Mouse (Mus musculus) brain, adult 10 weeks (tissue): Measurements from ENCODE around the gene Tceal9. TPM values are rescaled to one million over a fixed set of nuclear protein-coding genes. Genes with fewer than 3 reads are reported as not detected.

Source experiments
- polyA plus RNA-seq: library from polyadenylated mRNA; stranded (reverse); fragments of 350-450 nt; fragmentation: Illumina TruSeq; extraction: RNeasy Lipid Tissue Mini Kit (QIAGEN cat#74804); gene quantifications from one replicate; pipeline ENCODE4 v1.2.3, GENCODE M21; 2015; ENCODE audit warnings: low read depth, low replicate concordance

Gene Tceal9
- 226 TPM for polyA plus RNA-seq

GRCm38 (mm10) chrX:136244574-136245229 is at the start of gene Tceal9:
Gene Tceal9, plus strand, starts transcription at chrX:136245079.

GRCm38 (mm10) chrX:136203664-136204066 is 41.2 kb upstream of the Tceal9 start, which contains the start of gene Tceal5:
Gene Tceal5, minus strand, starts transcription at chrX:136203876.

GRCm38 (mm10) chrX:136214729-136215677 is 29.9 kb upstream of the Tceal9 start, which contains the start of the genes Tceal7 and Bex1:
Gene Tceal7, plus strand, starts transcription at chrX:136214779.
Gene Bex1, minus strand, starts transcription at chrX:136215513.

GRCm38 (mm10) chrX:136269743-136270392 is 25.0 kb downstream of the Tceal9 start, which contains the start of gene Bex3:
Gene Bex3, plus strand, starts transcription at chrX:136270253.

Other genes starting within 250 kb of the Tceal9 start
- gene Arxes1, start 211.7 kb upstream of the Tceal9 start, polyA plus RNA-seq: 35.9 TPM
- 501 TPM for gene Bex2, start 176.8 kb upstream of the Tceal9 start, polyA plus RNA-seq
- gene Nxf3, start 159.8 kb upstream of the Tceal9 start, polyA plus RNA-seq: not detected
- 52.3 TPM for gene Bex4, start 106.1 kb upstream of the Tceal9 start, polyA plus RNA-seq
- gene Tceal8, start 72.7 kb upstream of the Tceal9 start, polyA plus RNA-seq: 95.4 TPM
- gene Tceal5, start 41.2 kb upstream of the Tceal9 start, polyA plus RNA-seq: 163 TPM
- 3.3 TPM for gene Tceal7, start 30.3 kb upstream of the Tceal9 start, polyA plus RNA-seq
- 139 TPM for gene Bex1, start 29.6 kb upstream of the Tceal9 start, polyA plus RNA-seq
- gene Bex3, start 25.2 kb downstream of the Tceal9 start, polyA plus RNA-seq: 451 TPM